Mouse (Mus musculus) 3T3-L1 (cell line): ENCODE measurements around the gene Bmpr2.
A peak's percentile ranks its signal among the peaks of the same experiment; 100 is the strongest.

Experiments
- DNase-seq: peaks from one replicate; pipeline ENCODE4 v3.0.0-alpha.2; 2015; ENCODE audit warnings: low read depth, low spot score

The Bmpr2 gene

DNA sequence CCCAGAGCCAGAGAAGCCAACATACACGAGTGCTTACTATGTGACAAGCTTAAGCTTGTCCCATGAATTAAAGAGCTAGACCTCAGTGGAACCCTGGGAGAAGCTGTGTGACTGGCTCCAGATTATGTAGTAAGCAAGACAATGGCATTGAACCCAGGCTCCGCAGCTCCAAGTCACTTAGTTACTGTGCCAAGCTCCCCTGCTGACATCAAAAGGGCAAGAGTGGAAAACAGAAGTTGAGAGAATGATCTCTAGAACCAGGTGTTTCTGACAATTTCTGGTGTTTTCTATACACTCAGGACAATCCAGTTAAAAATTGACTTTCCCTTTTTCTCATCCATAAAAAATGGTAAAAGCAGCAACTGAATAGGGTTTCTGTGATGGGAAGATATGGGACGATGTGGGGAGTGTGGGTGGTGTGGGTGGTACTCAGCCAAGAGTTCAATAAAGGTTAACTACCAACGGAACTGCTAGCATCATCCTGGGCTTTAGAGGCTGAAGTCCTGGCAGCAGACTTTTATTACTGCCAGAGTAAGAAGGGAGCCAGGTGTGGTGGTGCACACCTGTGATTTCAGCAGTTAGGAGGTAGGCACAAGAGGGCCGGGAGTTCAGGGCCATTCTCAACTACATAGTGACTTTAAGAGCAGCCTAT lies 134.1 kb downstream of the Bmpr2 start:
- DNase-seq = no peak

DNA sequence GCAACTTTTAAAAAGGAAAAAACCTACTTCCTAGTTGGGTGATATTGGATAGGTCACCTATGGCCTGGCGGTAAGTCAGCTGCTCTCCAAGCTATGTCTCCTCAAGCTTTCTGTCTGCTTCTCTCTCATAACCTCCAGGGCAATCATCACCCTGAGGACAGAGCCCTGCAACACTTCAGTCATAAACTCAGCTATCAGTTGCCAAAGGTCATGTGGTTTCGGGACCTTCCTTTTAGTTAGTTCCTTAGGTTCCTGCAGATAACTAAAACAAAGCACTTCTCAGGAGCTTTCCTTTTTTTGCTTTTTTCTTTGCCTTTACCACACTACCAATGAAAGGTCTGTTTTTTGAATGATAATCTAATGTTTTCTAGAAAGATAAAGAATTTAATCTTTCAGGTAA lies 136.5 kb downstream of the Bmpr2 start:
- DNase-seq = no peak

- DNase-seq = no peak
Observed at GRCm38 (mm10) chr1:59901082-59901876, 138.1 kb downstream of the Bmpr2 start.

GRCm38 (mm10) chr1:59902634-59903033 lies 139.4 kb downstream of the Bmpr2 start:
- no peak for DNase-seq

GRCm38 (mm10) chr1:59904630-59905295 lies 141.6 kb downstream of the Bmpr2 start:
- no peak for DNase-seq

DNA sequence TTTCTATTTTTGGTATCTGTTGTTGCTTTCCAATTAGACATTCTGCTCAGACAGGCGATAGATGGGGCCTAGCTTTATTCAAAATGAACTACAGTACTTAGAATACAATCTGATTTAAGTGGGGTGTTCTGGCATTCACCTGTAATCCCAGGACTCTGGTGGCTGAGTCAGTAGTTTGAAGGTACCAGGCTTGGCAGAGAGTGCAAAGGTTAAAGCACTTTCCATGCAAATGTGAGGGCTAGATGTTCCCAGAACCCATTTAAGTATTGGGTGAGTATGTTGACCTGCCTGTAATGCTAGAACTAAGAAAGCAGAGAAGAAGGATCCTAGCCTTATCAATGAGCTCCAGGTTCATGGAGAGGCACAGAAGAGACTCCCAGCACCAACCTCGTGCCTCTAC lies 142.7 kb downstream of the Bmpr2 start:
- DNase-seq = no peak

DNA sequence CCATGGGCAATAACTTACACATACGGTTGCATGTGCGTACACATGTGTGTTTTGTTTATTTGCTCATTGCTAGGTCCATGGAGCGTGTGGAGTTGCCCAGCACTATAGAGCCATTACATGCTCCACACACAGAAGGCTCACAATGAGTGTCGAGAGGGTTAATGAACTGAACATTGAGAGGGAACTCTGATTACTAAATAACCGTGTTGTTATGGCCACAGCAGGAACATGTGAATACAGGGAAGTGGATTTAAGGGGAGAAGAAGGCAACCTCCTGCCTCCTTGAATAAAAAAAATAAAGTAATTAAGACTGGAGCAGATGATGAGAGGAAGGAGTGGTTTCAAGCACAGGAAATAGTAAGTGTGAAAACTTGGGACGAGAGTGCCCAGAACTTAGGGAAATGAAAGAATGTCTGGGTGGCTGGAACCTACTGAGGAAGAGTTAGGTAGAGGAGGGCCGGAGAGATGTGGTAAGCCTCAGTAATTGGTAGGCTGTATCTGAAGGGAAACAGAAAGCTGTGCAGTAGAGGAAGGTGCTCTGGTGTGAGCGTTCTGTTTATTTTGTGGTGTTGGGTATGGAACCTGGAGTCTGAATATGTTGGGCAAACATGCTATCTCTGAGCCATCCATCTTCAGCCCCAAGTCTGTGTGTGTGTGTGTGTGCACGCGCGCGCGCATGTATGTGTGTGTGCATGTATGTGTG lies 143.8 kb downstream of the Bmpr2 start:
- DNase-seq = no peak

GRCm38 (mm10) chr1:59907700-59908099 lies 144.5 kb downstream of the Bmpr2 start:
- no peak for DNase-seq

GRCm38 (mm10) chr1:59910941-59911340 lies 147.7 kb downstream of the Bmpr2 start:
- DNase-seq = no peak

DNA sequence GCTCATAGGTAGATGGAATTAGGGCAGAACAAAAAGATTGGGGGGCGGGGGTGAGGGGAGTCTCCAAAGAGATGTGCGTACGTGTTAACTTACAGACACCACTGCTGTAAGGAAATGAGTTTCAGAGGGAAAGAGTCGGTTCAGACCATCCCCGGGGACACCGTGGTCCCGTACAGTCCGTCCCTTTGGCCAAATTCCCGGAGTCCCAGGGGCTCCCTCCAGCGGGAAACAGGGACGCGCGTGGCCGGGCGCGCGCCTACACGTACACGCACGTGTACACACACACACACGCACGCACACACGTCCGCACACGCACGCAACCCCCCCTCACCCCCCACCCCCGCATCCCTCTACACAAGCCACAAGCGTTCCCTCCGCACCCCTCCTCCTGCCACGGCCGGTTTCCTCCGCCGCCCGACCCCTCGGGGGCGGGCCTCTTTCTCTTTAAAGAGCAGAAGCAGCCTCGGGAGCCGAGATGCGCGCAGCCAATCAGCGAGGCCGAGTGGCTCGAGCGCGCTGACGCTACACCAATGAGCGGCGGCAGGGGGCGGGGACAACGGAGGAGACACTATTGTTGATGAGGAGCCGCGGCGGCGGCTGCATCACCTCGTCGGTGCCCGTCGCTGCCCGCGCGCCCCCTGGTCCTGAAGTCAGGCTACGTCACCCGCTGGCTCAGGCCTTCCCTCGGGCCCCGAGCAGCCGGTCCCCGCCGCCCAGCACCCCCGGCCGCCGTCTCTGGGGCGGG lies 149.4 kb downstream of the Bmpr2 start, which contains the start of gene Fam117b:
Gene Fam117b (plus strand): TSS at position 594 of the 745 bp plus-strand sequence.
- DNase-seq = peak; percentile 98

DNA sequence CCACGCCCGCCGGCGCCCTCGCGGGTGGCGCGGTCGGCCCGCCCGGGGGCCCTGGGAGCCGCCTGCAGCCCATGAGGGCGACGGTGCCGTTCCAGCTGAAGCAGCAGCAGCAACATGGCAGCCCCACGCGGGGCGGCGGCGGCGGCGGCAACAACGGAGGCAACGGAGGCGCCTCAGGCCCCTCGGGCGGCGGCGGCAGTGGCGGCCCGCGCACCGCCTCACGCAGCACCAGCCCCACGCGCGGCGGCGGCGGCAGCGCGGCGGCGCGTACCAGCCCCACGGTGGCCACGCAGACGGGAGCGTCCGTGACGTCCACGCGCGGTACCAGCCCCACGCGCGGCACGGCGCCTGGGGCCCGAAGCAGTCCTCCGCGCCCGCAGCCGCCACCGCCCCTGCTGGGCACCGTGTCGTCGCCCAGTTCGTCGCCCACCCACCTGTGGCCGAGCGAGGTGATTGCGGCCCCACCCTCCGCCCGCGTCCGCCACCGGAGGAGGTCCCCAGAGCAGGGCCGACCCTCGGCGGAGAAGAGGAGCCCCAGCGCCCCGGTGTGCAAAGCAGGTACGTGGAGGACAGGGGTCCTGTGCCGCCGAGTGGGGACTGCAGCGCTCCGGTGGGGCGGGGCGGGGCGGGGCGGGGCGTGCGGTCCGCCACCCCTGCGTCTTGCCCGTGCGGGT lies 150.1 kb downstream of the Bmpr2 start:
- no peak for DNase-seq

DNA sequence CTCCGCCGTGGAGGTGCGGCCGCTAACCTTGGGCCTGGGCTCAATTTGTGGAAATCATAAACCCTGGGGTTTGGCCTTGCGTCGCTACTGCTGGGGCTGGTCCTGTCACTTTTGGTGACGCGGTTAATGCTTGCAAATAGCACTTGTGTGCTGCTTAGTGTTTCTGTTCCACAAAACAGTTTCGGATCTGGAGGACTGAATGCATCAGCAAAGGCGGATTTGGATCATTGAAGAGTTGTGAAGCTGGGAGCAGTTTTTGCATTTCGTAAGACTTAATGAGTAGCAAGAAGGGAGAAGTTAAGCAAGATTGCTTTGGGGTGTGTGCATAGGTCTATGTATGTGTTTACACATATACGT lies 150.6 kb downstream of the Bmpr2 start:
- DNase-seq = peak; percentile 43

GRCm38 (mm10) chr1:59914799-59915198 lies 151.6 kb downstream of the Bmpr2 start:
- DNase-seq = no peak

GRCm38 (mm10) chr1:59915843-59916610 lies 152.8 kb downstream of the Bmpr2 start:
- peak; percentile 92 for DNase-seq

DNA sequence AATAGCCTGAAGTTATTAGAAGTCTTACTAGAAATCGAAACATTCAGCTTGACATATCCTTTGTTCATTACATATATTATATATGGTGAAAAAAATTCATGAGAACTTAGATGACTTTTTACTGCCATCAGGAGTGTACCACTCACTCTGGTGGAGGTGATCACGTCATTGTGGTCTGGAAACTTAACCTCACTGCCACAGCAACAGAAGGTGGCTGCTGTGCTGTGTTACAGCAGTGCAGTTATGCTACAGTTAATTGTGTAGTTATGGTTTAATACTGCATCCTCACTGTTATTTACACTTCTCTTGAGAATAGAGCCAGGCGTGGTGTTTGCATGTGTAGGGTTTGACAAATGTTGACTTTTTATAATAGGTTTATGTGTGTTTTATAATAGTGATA lies 154.2 kb downstream of the Bmpr2 start:
- no peak for DNase-seq

GRCm38 (mm10) chr1:59918075-59918474 lies 154.9 kb downstream of the Bmpr2 start:
- no peak for DNase-seq

DNA sequence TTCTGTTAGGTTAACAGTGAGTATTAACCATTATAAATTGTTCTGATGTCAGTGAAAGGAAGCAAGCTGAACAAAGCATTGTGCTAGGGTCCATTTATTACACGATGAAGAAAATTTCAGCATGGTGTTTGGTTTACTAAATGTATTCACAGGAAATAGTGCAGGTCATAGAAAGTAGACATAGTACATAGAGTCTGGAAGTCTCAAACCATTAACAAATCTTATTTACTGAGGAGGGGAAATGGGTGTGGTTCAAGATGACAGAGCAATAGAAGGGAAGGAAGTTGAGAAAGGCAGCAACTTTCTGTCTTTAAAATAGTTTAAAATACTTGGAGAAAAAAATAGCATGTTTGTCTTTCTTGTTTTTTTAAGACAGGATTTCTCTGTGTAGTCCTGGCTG lies 160.0 kb downstream of the Bmpr2 start:
- DNase-seq = no peak

- no peak for DNase-seq
Observed at GRCm38 (mm10) chr1:59923673-59924072, 160.5 kb downstream of the Bmpr2 start.

- DNase-seq = no peak
Observed at GRCm38 (mm10) chr1:59924411-59924810, 161.2 kb downstream of the Bmpr2 start.
